Mouse (Mus musculus) CH12.LX (cell line): ENCODE data around the gene Gm28048.

Experiments
- CTCF ChIP-seq, 2 experiments: IDR thresholded peaks in 1 of 2; conservative IDR thresholded peaks in 1 of 2; 2 replicates each; pipeline ENCODE4 v1.5.1; 2011 to 2012; ENCODE audit warnings: low read depth in 2 of 2, low read length in 2 of 2, improper control_type of control experiment in 1 of 2, inconsistent platforms in 1 of 2, mild to moderate bottlenecking in 1 of 2, moderate library complexity in 1 of 2
- E2F4 ChIP-seq: IDR thresholded peaks from 2 replicates; pipeline ENCODE4 v1.6.1; 2011; ENCODE audit warnings: low read depth, low read length, improper control_type of control experiment; ENCODE audit not compliant: insufficient replicate concordance
- ELF1 ChIP-seq: IDR thresholded peaks from 2 replicates; pipeline ENCODE4 v1.6.1; 2014; ENCODE audit warnings: low read depth, mild to moderate bottlenecking, inconsistent platforms, low read length, improper control_type of control experiment
- EP300 ChIP-seq: IDR thresholded peaks from 2 replicates; pipeline ENCODE4 v1.6.1; 2011; ENCODE audit warnings: low read length, improper control_type of control experiment
- JUND ChIP-seq: conservative IDR thresholded peaks from 2 replicates; pipeline ENCODE4 v1.6.1; 2011; ENCODE audit warnings: low read depth, low read length, improper control_type of control experiment
- MAFK ChIP-seq: IDR thresholded peaks from 2 replicates; pipeline ENCODE4 v1.6.1; 2011; ENCODE audit warnings: low read length, improper control_type of control experiment; ENCODE audit not compliant: insufficient replicate concordance
- MAX ChIP-seq: IDR thresholded peaks from 2 replicates; pipeline ENCODE4 v1.6.1; 2011; ENCODE audit warnings: low read length, improper control_type of control experiment
- POLR2A ChIP-seq: IDR thresholded peaks from 2 replicates; pipeline ENCODE4 v1.6.1; 2011; ENCODE audit warnings: low read depth, mild to moderate bottlenecking, improper control_type of control experiment, low read length
- SMC3 ChIP-seq: IDR thresholded peaks from 2 replicates; pipeline ENCODE4 v1.6.1; 2011; ENCODE audit warnings: low read depth, low read length, improper control_type of control experiment
- USF1 ChIP-seq: IDR thresholded peaks from 2 replicates; pipeline ENCODE4 v1.6.1; 2014; ENCODE audit warnings: low read depth, mild to moderate bottlenecking, inconsistent platforms, low read length, improper control_type of control experiment
- ZC3H11A ChIP-seq: IDR thresholded peaks from 2 replicates; pipeline ENCODE4 v1.6.1; 2012; ENCODE audit warnings: low read depth, mild to moderate bottlenecking, inconsistent platforms, low read length, improper control_type of control experiment
- ZNF384 ChIP-seq: IDR thresholded peaks from 2 replicates; pipeline ENCODE4 v1.6.1; 2012; ENCODE audit warnings: low read depth, low read length, improper control_type of control experiment, inconsistent platforms

DNA sequence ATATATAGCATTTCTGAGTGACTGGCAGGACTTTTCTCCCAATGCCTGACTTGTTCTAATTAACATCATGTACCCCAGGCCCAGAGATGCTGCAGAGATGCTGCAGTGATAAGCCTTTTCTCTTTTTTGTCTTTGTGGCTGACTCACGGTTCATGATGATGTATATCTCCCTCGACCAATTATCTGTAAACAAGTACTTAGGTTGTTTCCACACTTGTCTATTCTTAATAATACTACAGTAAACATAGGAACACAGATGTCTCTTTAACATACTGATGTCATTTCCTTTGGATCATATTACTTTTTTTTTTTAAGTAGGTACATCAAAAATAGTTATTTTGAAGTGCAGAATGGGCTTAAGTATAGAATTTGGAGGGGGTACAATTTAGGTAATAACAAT is 79.0 kb downstream of the Gm28048 start:
- TF ChIP-seq CTCF (conservative IDR thresholded peaks at IDR 0.05 in 1 of 2, IDR thresholded peaks at IDR 0.05 in 1 of 2; ENCODE audit: low read depth in 2 of 2, low read length in 2 of 2), result no peak
- TF ChIP-seq EP300, result no peak
- TF ChIP-seq SMC3, result no peak
- TF ChIP-seq ZC3H11A, result no peak
- TF ChIP-seq POLR2A, result no peak
- TF ChIP-seq E2F4, result no peak
- no peak for TF ChIP-seq MAX
- TF ChIP-seq ZNF384, result no peak
- no peak for TF ChIP-seq ELF1
- no peak for TF ChIP-seq USF1
- no peak for TF ChIP-seq MAFK
- TF ChIP-seq JUND, result no peak
